Mouse (Mus musculus): ENCODE measurements around the gene Mrpl19. TPM values are rescaled to one million over a fixed set of nuclear protein-coding genes. Genes with fewer than 3 reads are reported as not detected.

Mrpl19 gene
- total and polyA plus RNA-seq, 3 experiments: 36.6 to 89.0 TPM; not detected in 1

DNA sequence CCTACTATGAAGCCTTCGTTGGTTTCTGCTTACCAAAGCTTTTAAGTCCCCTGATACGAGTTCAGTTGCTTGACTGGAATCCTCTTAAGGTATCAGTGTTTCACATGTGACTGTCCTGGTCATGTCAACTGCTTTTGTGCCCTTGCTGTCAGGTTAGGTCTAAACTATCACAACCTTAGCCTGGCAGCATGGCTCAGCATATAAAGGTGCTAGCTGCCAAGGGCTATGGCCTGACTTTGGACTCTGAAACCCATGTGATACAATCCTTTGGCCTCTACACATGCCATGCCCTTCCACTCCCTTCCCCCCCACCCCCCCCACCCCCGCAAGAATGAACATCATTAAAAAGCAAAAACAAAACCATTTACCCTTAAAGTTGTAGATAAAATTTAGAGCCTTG lies 21.3 kb downstream of the Mrpl19 start:
- no peak for DNase-seq (ENCODE audit: low read depth, low spot score)
- no peak for TF ChIP-seq CHD2 (IDR thresholded peaks at IDR 0.05; ENCODE audit: low read length)
- TF ChIP-seq TBP (IDR thresholded peaks at IDR 0.05; ENCODE audit: low read depth, low read length): no peak
- no peak for TF ChIP-seq ZKSCAN1 (IDR thresholded peaks at IDR 0.05; ENCODE audit: low read depth, low read length)
- no peak for TF ChIP-seq BHLHE40 (IDR thresholded peaks at IDR 0.05; ENCODE audit: borderline replicate concordance, low read depth, low read length)
- TF ChIP-seq TAL1 (IDR thresholded peaks at IDR 0.05; ENCODE audit: low read length): no peak
- no peak for TF ChIP-seq RAD21 (IDR thresholded peaks at IDR 0.05; ENCODE audit: low read depth, low read length)
- TF ChIP-seq SIN3A (IDR thresholded peaks at IDR 0.05; ENCODE audit: low read length): no peak
- no peak for TF ChIP-seq USF1 (IDR thresholded peaks at IDR 0.05; ENCODE audit: low read depth, low read length)
- TF ChIP-seq TCF12 (IDR thresholded peaks at IDR 0.05; ENCODE audit: low read depth, low read length): no peak
- no peak for TF ChIP-seq JUND (IDR thresholded peaks at IDR 0.05; ENCODE audit: low read depth, low read length)
- no peak for TF ChIP-seq POLR2AphosphoS2 (IDR thresholded peaks at IDR 0.05; ENCODE audit: low read length)
- TF ChIP-seq EP300 (IDR thresholded peaks at IDR 0.05; ENCODE audit: low read depth in 1 of 2, low read length in 2 of 2): no peak
- no peak for TF ChIP-seq E2F4 (IDR thresholded peaks at IDR 0.05; ENCODE audit: borderline replicate concordance, low read depth, low read length)
- TF ChIP-seq SMC3 (IDR thresholded peaks at IDR 0.05; ENCODE audit: low read depth, low read length): no peak
- no peak for TF ChIP-seq MEF2A (IDR thresholded peaks at IDR 0.05; ENCODE audit: extremely low read depth, insufficient replicate concordance, low read depth, low read length, poor library complexity, severe bottlenecking)
- TF ChIP-seq MAFK (IDR thresholded peaks at IDR 0.05; ENCODE audit: borderline replicate concordance, low read depth, low read length): no peak
- TF ChIP-seq ZNF384 (IDR thresholded peaks at IDR 0.05; ENCODE audit: low read depth, low read length): no peak

DNA sequence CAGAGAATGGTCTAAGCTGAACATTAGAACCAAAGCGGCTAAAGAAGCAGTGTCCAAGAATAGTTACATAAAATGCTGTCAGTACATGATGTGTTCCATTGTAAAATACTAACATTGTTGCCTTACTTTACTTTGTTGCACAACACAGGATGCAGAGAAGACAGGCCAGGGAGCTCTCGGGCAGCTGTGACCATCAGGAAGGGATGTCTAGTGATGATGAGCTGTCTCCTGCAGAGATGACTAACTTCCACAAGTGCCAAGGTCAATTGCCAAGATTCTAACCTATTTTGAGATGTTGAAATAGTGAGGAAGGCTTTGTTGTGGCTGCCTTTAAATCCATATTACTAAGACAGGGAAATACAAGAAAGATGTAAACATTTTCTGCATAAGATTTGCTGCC lies 22.5 kb downstream of the Mrpl19 start:
- H3K79me2 ChIP-seq (ENCODE audit: control insufficient read depth, insufficient read depth, low read length, poor library complexity): no peaks in the 10 kb centered on the region
- peaks cover 0 to 28% of the 10 kb centered on the region in 2 experiments; a peak in 2 of 4 replicates for H3K36me3 ChIP-seq (ENCODE audit: control insufficient read depth in 1 of 2, insufficient read depth in 2 of 2, low read length in 2 of 2)
- no peak for TF ChIP-seq POLR2A (IDR thresholded peaks at IDR 0.05; ENCODE audit: control insufficient read depth in 1 of 2, insufficient read depth in 1 of 2, low read depth in 1 of 2, low read length in 2 of 2, poor library complexity in 1 of 2)
- TF ChIP-seq E2F4 (IDR thresholded peaks at IDR 0.05; ENCODE audit: borderline replicate concordance, low read depth, low read length): no peak
- no peak for TF ChIP-seq USF2 (IDR thresholded peaks at IDR 0.05; ENCODE audit: borderline replicate concordance in 1 of 2, insufficient read depth in 1 of 2, low read depth in 1 of 2, low read length in 2 of 2)
- TF ChIP-seq EP300 (IDR thresholded peaks at IDR 0.05; ENCODE audit: low read depth in 1 of 2, low read length in 2 of 2): no peak
- no peak for TF ChIP-seq MYB (IDR thresholded peaks at IDR 0.05; ENCODE audit: low read depth, low read length)
- no peak for TF ChIP-seq POLR2AphosphoS2 (IDR thresholded peaks at IDR 0.05; ENCODE audit: low read length)
- no peak for TF ChIP-seq BHLHE40 (IDR thresholded peaks at IDR 0.05; ENCODE audit: borderline replicate concordance, low read depth, low read length)
- no peak for TF ChIP-seq ETS1 (IDR thresholded peaks at IDR 0.05; ENCODE audit: low read depth, low read length)
- TF ChIP-seq POLR2AphosphoS5 (IDR thresholded peaks at IDR 0.05; ENCODE audit: borderline replicate concordance, low read depth, low read length): no peak
- no peak for TF ChIP-seq JUND (IDR thresholded peaks at IDR 0.05; ENCODE audit: low read depth, low read length)
- TF ChIP-seq ZC3H11A (IDR thresholded peaks at IDR 0.05; ENCODE audit: low read depth, low read length): no peak
- no peak for TF ChIP-seq TAL1 (IDR thresholded peaks at IDR 0.05; ENCODE audit: low read length)
- TF ChIP-seq MAFK (IDR thresholded peaks at IDR 0.05; ENCODE audit: borderline replicate concordance, low read depth, low read length): no peak
- no peak for TF ChIP-seq KAT2A (conservative IDR thresholded peaks at IDR 0.05; ENCODE audit: low read depth, low read length)
- no peak for TF ChIP-seq GABPA (IDR thresholded peaks at IDR 0.05; ENCODE audit: low read depth, low read length)
- TF ChIP-seq ELF1 (IDR thresholded peaks at IDR 0.05; ENCODE audit: low read depth, low read length): no peak
- no peak overlapping the region for H3K27ac ChIP-seq (ENCODE audit: control insufficient read depth, low read depth, low read length)
- no peaks in the 10 kb centered on the region for H3K27me3 ChIP-seq (ENCODE audit: control insufficient read depth in 1 of 2, insufficient read depth in 2 of 2, low read length in 2 of 2)
- no peak for DNase-seq (ENCODE audit: low read depth, low spot score)
- no peak overlapping the region for H3K4me3 ChIP-seq (ENCODE audit: control insufficient read depth in 1 of 2, insufficient read depth in 1 of 2, low read depth in 2 of 2, low read length in 2 of 2)
- H3K4me1 ChIP-seq (ENCODE audit: control insufficient read depth in 1 of 2, insufficient read depth in 2 of 2, low read length in 2 of 2): no peaks in the 10 kb centered on the region
- H3K9ac ChIP-seq (ENCODE audit: control insufficient read depth, low read depth, low read length, poor library complexity, severe bottlenecking): no peak overlapping the region
- H3K9me3 ChIP-seq (replicated peaks; ENCODE audit: insufficient read depth, low read length): no peaks in the 10 kb centered on the region

More for the DNA sequence above, 21.3 kb downstream of the Mrpl19 start:
- Histone ChIP-seq H3K9ac (ENCODE audit: control insufficient read depth, low read depth, low read length, poor library complexity, severe bottlenecking) (no peak overlapping the region), H3K4me3 (ENCODE audit: control insufficient read depth in 1 of 2, insufficient read depth in 1 of 2, low read depth in 2 of 2, low read length in 2 of 2) (no peak overlapping the region), H3K9me3 (replicated peaks; ENCODE audit: insufficient read depth, low read length) (no peaks in the 10 kb centered on the region), H3K36me3 (ENCODE audit: control insufficient read depth in 1 of 2, insufficient read depth in 2 of 2, low read length in 2 of 2) (peaks cover 0 to 26% of the 10 kb centered on the region in 2 experiments; a peak in 2 of 4 replicates), H3K79me2 (ENCODE audit: control insufficient read depth, insufficient read depth, low read length, poor library complexity) (no peaks in the 10 kb centered on the region), H3K4me1 (ENCODE audit: control insufficient read depth in 1 of 2, insufficient read depth in 2 of 2, low read length in 2 of 2) (no peaks in the 10 kb centered on the region), H3K27ac (ENCODE audit: control insufficient read depth, low read depth, low read length) (no peak overlapping the region), H3K27me3 (ENCODE audit: control insufficient read depth in 1 of 2, insufficient read depth in 2 of 2, low read length in 2 of 2) (no peaks in the 10 kb centered on the region)

All from MEL (cell line).